Mouse (Mus musculus) cerebellum, adult 9-11 months (tissue): ENCODE results near the gene Batf2.
"Not testable (repeated sequence)": the region's sequence is repeated elsewhere in the genome, so short reads cannot be mapped to it uniquely, and the experiment has no call there.

Experiments
- DNase-seq: peaks from one replicate; pipeline ENCODE4 v3.0.0; 2022

Batf2 gene

DNA sequence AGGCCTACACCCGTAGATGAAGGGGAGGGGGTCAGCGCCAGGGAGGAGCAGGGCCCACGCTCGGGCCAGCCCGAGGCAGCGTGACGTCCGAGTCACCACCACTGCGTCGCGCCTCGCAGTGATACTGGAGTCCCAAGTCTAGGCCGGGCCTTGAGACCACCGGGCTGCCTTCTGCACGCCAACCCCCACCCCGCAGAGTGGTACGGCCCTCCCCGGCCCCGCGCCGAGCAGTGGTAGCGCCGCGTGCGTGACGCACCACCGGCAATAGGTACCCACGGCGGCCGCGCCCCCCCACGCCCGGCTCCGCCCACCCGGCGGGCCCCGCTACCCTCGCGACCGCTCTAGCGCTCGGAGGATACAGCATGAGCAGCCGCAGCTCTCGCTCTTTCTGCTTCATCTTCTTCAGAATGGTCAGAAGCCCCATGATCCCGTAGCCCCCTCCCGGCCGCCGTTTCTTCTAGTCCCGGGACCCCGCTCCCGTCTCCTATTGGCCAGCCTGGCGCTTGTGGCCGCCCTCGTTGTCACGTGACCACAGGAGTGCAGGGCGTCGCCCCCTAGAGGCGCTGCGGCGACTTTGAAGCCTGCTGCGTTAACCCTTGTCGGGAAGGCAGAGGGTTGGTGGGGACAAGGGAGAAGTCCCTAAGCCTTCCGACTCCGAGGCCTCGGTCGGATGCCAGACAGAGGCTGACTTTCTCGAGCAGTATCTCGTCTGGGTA is at the start of gene Batf2:
Batf2 (plus strand) TSS at position 306 of the 716 bp plus-strand sequence.
- DNase-seq = peak; percentile 94

- DNase-seq = no peak
Measured at GRCm38 (mm10) chr19:6094119-6094518, 46.7 kb upstream of the Batf2 start, which contains the start of gene AC131692.1. Gene AC131692.1, plus strand, starts transcription at chr19:6094419.

- DNase-seq = no peak
Measured at GRCm38 (mm10) chr19:6097847-6098246, 42.9 kb upstream of the Batf2 start.

- DNase-seq = no peak
Measured at GRCm38 (mm10) chr19:6101186-6101585, 39.6 kb upstream of the Batf2 start.

- DNase-seq = no peak
Measured at GRCm38 (mm10) chr19:6102169-6102853, 38.5 kb upstream of the Batf2 start.

GRCm38 (mm10) chr19:6104476-6104875 is 36.3 kb upstream of the Batf2 start:
- no peak for DNase-seq

DNA sequence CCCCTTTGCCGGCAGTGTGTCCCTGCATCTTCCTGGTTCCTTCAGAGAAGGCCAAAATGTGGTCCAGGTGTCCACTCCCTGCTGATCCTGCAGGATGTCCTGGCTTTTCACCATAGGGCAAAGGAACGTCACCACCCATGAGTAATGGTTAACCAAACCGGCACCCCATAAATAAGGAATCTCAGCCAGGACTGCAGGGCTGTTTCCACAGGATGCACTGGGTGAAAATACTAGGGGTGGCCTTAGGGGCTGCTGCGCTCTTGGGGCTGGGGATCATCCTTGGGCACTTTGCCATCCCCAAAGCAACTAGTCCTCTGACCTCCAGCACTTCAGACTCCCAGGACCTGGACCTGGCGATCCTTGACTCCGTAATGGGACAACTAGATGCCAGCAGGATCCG is 35.2 kb upstream of the Batf2 start, which contains the start of gene Naaladl1:
Naaladl1 (plus strand) TSS at position 197 of the 400 bp plus-strand sequence.
- DNase-seq = no peak

DNA sequence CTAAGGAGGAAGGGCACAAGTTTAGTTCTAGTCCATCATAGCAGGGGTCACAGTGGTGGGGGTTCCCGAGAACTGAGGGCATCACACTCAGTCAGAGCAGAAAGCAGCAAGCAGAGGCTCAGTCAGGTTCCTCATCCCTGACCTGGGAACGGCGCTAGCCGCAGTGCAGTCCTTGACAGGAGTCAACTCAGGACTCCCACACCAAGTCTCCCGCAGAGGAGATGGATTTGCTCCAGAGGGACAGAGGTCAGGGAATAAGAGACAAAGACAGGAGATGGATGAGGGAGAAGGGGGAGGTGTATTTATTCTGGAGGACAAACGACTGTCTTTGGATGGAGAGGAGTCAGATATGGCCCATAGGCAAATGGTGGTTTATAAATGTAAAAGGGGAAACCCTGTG is 27.7 kb upstream of the Batf2 start:
- DNase-seq = no peak

- peak; percentile 54 for DNase-seq
Measured at GRCm38 (mm10) chr19:6116113-6116850, 24.5 kb upstream of the Batf2 start.

DNA sequence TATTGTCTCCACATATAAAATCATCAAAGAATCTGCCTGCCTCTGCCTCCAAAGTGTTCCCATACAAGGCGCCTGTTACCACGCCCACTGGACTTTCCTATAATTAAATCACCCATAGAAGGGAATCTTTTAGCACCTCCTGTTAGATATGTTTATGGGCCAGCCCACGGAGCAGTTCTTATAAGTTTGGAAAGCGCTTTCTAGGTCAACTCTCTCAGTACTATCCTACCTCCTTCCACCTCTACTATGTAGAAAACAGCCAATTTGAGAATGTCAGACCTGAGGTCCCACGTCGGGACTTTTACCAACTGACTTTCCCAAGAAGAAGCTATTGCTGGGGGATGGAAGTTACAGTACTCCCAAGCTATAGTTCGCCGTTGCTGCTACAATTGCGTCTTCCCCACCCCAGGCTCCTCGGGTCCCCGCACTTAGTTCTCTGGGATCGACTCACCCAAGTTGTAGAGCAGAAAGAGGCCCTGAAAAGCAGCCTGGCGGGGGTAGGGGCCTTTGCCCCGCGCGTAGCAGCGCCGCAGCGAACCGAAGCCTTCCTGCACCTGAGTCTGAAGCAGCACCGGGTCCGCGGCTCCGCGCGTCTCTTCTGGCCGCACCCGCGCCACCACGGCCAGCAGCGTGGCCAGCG is 23.3 kb upstream of the Batf2 start:
- DNase-seq = no peak

DNA sequence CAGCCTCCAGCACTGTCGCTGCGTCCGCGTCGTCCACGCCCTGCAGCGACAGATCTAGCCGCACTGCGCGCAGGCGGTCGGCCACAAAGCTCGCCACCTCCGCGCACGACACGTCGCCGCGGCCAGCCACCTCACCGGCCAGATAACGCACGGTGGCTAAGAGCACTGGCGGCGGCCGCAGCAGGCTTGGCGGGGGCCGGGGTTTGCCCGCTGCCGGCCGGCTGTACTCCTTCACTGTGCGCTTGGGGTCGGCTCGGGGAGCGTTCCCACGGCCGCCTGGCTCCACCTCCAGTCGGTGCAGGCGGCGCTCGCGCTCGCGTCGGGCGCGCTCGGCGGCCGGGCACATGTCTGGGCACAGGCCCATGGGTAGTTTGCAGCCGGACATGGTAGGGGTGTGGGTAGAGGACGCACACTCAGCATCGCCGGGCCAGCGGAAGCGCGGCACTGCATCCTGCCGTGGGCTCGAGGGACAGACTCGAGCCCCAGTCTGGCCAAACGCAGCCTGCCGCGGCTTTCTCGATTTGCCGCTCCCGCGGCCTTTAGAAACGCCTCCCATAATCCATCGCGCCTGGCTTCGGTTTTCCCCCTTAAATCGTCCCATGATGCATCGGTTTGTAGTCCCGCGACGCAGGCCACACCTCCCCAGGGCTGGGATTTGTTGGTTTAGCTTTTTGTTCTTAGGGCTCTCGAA is 22.7 kb upstream of the Batf2 start, which contains the start of gene Sac3d1:
Sac3d1 (minus strand) TSS at position 665 of the 691 bp plus-strand sequence.
- DNase-seq = peak; percentile 88

GRCm38 (mm10) chr19:6118677-6119185 is 22.1 kb upstream of the Batf2 start:
- peak; percentile 70 for DNase-seq

DNA sequence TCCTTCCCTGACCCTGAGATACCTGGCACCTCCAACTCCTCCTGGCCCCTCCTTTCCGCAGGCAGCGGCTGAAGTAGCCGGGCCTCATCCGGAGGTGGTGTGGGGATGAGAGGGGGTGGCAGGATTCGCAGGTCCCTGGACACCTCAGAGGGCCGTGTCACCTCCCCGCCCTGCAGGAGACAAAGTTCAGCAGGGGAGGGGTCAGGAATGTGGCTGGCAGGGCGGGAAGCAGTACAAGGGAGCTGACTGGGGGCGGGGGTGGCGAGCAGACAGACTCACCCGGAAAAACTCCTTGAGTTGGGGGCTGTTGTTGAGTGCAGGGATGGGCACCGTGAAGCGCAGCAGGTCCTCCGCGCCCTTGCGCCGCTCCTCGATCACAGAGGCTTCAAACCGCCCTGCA is 19.0 kb upstream of the Batf2 start:
- DNase-seq = no peak

GRCm38 (mm10) chr19:6123330-6123729 is 17.5 kb upstream of the Batf2 start:
- no peak for DNase-seq

DNA sequence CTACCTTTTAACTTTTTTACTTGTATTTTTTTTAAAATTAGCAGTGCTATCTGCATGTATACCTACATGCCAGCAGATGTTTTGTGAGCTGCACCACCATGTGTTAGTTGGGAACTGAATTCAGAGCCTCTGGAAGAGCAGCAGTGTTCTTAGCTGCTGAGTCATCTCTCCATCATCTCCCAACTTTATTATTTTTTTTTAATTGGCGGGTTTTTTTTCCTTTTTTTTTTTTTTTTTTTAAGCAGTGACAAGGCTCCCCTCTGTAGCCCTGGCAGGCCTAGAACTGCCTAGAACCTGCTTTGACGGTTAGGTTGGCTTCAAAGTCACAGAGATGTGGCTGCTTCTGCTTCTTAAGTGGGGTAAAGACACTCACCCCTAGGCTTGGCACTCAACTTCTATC is 15.9 kb upstream of the Batf2 start:
- DNase-seq = no peak

DNA sequence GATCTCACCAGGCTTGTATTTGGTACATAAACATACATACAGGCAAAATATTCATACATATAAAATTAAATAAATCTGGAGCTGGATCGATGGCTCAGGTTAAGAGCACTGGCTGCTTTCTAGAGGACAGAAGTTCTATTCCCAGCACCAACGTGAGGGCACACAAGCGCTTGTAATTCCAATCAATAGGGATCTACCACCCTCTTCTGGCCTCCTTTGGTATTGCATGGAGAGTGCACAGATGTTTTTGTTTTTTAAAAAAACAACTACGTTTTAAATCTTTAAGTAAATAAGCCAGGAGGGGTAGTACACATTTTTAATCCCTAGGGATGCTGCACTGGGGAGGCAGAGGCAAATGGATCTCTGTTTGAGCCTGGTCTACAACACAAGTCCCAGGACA is 14.5 kb upstream of the Batf2 start:
- DNase-seq = peak; percentile 46

GRCm38 (mm10) chr19:6126789-6127580 is 13.8 kb upstream of the Batf2 start:
- no peak for DNase-seq

- DNase-seq = peak; percentile 98
Measured at GRCm38 (mm10) chr19:6127760-6128341, 12.9 kb upstream of the Batf2 start, which contains the start of gene Snx15. Gene Snx15, minus strand, starts transcription at chr19:6128304.

DNA sequence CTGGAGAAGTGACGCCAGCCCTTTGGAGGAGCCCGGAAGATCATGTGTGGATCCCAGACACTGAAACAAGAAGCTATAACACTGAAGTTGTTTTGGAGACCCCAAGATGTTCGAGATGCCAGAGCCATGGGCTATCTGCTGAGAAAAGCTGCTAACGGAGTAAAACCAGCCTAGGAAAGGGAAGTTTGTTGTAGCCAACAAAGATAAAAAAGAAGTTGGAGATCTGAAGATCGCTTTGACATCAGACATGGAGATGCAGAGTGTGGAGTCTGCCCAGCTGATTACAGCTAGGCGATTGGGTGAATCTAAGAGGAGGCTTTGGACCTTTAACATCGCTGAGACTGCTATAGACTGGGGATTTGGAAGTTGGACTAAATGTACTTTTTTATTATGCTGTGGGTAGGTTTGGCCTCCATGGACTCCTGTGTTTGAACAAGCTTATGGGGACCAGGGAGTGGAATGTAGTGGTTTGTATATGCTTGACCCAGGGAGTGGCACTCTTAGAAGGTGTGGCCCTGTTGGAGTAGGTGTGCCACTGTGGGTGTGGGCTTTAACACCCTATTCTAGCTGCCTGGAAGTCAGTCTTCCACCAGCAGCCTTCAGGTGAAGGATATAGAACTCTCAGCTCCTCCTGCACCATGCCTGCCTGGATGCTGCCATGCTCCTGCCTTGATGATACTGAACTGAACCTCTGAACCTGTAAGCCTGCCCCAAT is 10.2 kb upstream of the Batf2 start:
- not testable (repeated sequence) for DNase-seq
